Mouse (Mus musculus): ENCODE measurements around the gene Cd300e. TPM values are rescaled to one million over a fixed set of nuclear protein-coding genes. Genes with fewer than 3 reads are reported as not detected.

The Cd300e gene
- 0.12 and 0.42 TPM in 2 replicates for polyA plus RNA-seq (2015; fragmentation: Nextera tagmentation; extraction: Ambion mirVana)

DNA sequence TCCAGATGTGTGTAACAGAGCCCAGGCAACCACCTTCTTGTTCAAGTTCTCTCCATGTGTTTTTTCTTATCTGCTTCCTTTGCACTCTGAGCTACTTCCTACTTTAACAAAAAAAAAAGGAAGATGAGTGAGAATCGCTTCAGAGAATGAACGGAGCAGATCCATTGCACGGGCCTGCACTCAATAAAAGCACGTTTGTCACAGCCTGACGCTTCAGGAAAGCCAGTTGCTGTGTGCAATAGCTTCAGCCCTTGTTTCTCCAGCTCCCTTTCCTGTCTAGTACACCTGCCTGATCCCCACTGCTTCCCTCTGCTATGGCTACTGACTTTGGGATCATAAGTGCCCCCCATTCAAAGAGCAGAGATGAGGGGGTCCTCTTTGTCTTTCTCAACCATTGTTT is at the start of gene Cd300e:
Gene Cd300e (minus strand): TSS at position 101 of the 400 bp plus-strand sequence.
- Histone ChIP-seq H3K9me3 (ENCODE audit: control insufficient read depth, low read length) (no peaks in the 10 kb centered on the region), H3K27me3 (replicated peaks; ENCODE audit: control insufficient read depth, insufficient read depth, low read length) (no peaks in the 10 kb centered on the region), H3K36me3 (ENCODE audit: control insufficient read depth, insufficient read depth, low read length) (no peaks in the 10 kb centered on the region), H3K9ac (ENCODE audit: low read depth, low read length) (no peak within 1 kb of the TSS), H3K4me1 (ENCODE audit: control insufficient read depth, insufficient read depth, low read length) (no peaks in the 10 kb centered on the region), H3K4me3 (ENCODE audit: low read length) (no peak within 1 kb of the TSS), H3K4me2 (ENCODE audit: low read depth, low read length) (no peak within 1 kb of the TSS), H3K27ac (ENCODE audit: low read length) (no peak within 1 kb of the TSS)
- WGBS = 31% methylated on average over 5 of the region's 5 CpGs
- no peak for ATAC-seq

DNA sequence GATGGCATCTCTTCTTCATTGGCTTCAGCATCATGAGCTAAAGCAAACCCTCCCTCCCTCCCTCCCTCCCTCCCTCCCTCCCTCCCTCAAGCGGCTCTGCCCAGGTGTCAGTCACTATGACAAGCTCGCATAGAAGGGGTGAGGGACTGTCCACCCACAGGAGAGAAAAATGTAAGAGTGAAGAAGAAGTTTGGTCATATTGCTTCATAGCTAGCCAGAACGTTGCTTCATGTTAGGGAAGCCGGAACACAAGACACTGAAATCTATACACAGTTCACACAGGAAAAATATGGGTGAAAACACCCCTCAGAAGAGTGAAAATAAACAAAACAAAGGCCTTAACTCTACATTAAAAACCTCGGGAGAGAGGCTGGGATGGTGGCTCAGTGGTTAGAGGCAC is 48.3 kb upstream of the Cd300e start:
- no peak for ATAC-seq
- Histone ChIP-seq H3K4me3 (ENCODE audit: low read length) (no peak overlapping the region), H3K9me3 (ENCODE audit: control insufficient read depth, low read length) (no peaks in the 10 kb centered on the region), H3K36me3 (ENCODE audit: control insufficient read depth, insufficient read depth, low read length) (no peaks in the 10 kb centered on the region), H3K4me2 (ENCODE audit: low read depth, low read length) (no peak overlapping the region), H3K9ac (ENCODE audit: low read depth, low read length) (no peak overlapping the region), H3K27ac (ENCODE audit: low read length) (no peak overlapping the region), H3K27me3 (replicated peaks; ENCODE audit: control insufficient read depth, insufficient read depth, low read length) (no peaks in the 10 kb centered on the region), H3K4me1 (ENCODE audit: control insufficient read depth, insufficient read depth, low read length) (peaks cover 8% of the 10 kb centered on the region; the same call in 1 of the 2 replicates)
- WGBS = 83% methylated on average over 4 of the region's 5 CpGs

DNA sequence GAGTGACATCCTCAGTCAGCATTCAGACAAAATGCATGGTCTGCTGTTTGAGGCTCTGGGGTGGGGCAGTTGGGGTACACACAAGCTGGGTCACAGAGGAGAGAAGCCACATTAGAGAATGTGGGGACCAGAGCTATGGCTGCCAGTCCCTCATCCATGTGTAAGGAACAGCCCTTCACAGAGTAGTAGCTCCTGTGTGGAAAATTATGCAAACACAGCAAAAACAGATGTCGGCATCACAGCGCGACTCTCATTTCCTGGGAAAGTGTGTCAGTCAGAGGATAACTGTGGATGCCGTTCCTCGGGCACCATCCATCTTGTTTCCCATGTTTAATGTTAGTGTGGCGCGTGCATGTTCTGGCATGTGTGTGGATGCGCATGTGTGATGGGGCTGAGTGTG is 46.2 kb upstream of the Cd300e start:
- no peak overlapping the region for H3K27ac ChIP-seq (ENCODE audit: low read length)
- ATAC-seq = no peak
- no peaks in the 10 kb centered on the region for H3K36me3 ChIP-seq (ENCODE audit: control insufficient read depth, insufficient read depth, low read length)
- no peak overlapping the region for H3K4me3 ChIP-seq (ENCODE audit: low read length)
- H3K4me2 ChIP-seq (ENCODE audit: low read depth, low read length) = no peak overlapping the region
- H3K27me3 ChIP-seq (replicated peaks; ENCODE audit: control insufficient read depth, insufficient read depth, low read length) = no peaks in the 10 kb centered on the region
- H3K4me1 ChIP-seq (ENCODE audit: control insufficient read depth, insufficient read depth, low read length) = peaks cover 8% of the 10 kb centered on the region; the same call in 1 of the 2 replicates
- WGBS = 89% methylated on average over 8 of the region's 8 CpGs
- no peaks in the 10 kb centered on the region for H3K9me3 ChIP-seq (ENCODE audit: control insufficient read depth, low read length)
- no peak overlapping the region for H3K9ac ChIP-seq (ENCODE audit: low read depth, low read length)

DNA sequence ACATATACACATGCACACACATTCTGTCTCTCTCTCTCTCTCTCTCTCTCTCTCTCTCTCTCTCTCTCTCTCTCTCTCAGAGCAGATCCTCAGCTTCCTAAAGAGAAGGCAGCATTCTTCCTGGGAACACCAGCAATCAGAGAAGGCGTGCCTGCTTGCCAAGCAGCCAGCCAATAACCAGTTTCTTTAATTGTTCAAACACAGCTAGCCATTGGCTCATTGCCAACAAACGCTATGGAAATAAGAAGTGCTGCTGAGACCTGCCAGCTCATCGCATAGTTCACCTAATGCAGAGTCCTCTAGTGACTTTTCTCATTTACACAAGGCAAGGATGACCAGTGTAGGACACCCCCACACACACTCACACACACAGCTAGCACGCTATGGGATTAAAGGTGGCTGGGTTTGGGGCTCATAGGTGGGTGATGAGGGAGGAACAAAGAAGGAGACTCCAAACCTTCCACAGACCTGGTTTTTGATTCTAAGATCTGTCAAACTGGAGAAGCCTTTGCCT is 45.5 kb upstream of the Cd300e start:
- Histone ChIP-seq H3K4me2 (ENCODE audit: low read depth, low read length) (no peak overlapping the region), H3K9me3 (ENCODE audit: control insufficient read depth, low read length) (no peaks in the 10 kb centered on the region), H3K27me3 (replicated peaks; ENCODE audit: control insufficient read depth, insufficient read depth, low read length) (no peaks in the 10 kb centered on the region), H3K4me3 (ENCODE audit: low read length) (no peak overlapping the region), H3K4me1 (ENCODE audit: control insufficient read depth, insufficient read depth, low read length) (peaks cover 8% of the 10 kb centered on the region; the same call in 1 of the 2 replicates), H3K36me3 (ENCODE audit: control insufficient read depth, insufficient read depth, low read length) (no peaks in the 10 kb centered on the region), H3K9ac (ENCODE audit: low read depth, low read length) (no peak overlapping the region), H3K27ac (ENCODE audit: low read length) (no peak overlapping the region)
- WGBS = 31% methylated on average over 4 of the region's 4 CpGs
- ATAC-seq = no peak

DNA sequence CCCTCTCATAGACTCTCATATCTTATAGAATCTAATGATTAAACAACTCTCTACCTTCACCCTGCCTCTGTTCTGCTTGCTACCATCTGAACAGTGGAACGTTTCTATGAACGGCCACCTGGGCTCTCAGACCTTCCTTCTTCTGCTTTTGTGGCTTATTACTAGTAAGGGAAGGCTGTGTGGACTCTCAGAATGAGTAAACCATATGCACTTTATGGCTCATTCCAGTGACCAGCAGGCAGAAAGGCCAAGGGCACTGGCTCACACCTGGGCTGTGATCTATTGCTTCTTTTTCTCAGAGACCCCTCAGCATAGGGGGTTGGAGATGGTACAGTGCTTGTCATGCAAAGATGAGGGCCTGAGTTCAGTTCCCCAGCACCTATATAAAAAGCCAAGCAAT is 44.7 kb upstream of the Cd300e start:
- 87% methylated on average over 2 of the region's 2 CpGs for WGBS
- Histone ChIP-seq H3K9me3 (ENCODE audit: control insufficient read depth, low read length) (no peaks in the 10 kb centered on the region), H3K4me3 (ENCODE audit: low read length) (no peak overlapping the region), H3K27ac (ENCODE audit: low read length) (no peak overlapping the region), H3K4me1 (ENCODE audit: control insufficient read depth, insufficient read depth, low read length) (peaks cover 8% of the 10 kb centered on the region; the same call in 1 of the 2 replicates), H3K4me2 (ENCODE audit: low read depth, low read length) (no peak overlapping the region), H3K27me3 (replicated peaks; ENCODE audit: control insufficient read depth, insufficient read depth, low read length) (no peaks in the 10 kb centered on the region), H3K36me3 (ENCODE audit: control insufficient read depth, insufficient read depth, low read length) (no peaks in the 10 kb centered on the region), H3K9ac (ENCODE audit: low read depth, low read length) (no peak overlapping the region)
- ATAC-seq = no peak

DNA sequence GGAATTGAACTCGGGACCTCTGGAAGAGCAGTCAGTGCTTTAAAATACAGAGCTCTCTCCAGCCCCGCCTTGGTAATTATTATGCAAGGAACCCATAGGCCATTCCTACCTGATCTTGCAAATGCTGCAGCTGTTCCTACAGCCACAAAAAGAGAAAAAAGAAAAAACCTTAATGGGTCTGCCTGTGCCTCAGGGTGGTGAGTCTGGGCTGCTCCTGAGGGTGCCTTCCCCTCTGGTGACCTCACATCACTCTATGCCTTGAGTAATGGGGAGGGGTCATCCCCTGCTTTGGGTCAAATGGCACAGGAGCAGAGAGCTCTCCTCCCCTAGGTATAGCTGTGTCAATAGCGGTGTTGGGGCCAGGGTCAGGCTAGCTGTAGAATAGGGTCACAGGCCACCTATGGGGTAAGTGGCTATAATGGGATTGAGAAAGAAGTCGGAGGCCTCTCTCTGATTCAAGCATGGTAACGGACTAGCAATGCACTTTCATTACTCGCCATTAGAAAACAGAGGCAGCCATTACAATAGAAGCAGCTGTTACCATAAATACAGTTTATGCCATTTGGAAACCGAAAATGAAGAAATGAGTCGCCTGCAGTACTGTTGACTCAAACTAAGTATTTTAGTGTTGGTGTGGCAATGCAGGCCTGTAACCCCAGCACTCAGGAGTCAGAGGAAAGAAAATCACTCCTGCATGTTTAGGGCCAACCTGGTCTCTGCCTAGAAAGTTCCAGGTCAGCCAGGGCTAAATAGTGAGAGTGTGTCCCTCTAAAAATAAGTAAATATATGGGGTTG is 43.0 kb upstream of the Cd300e start:
- WGBS = 77% methylated on average over 8 of the region's 8 CpGs
- Histone ChIP-seq H3K27me3 (replicated peaks; ENCODE audit: control insufficient read depth, insufficient read depth, low read length) (no peaks in the 10 kb centered on the region), H3K4me1 (ENCODE audit: control insufficient read depth, insufficient read depth, low read length) (peaks cover 8% of the 10 kb centered on the region; the same call in 1 of the 2 replicates), H3K36me3 (ENCODE audit: control insufficient read depth, insufficient read depth, low read length) (no peaks in the 10 kb centered on the region), H3K9ac (ENCODE audit: low read depth, low read length) (no peak overlapping the region), H3K9me3 (ENCODE audit: control insufficient read depth, low read length) (no peaks in the 10 kb centered on the region), H3K4me3 (ENCODE audit: low read length) (no peak overlapping the region), H3K27ac (ENCODE audit: low read length) (no peak overlapping the region), H3K4me2 (ENCODE audit: low read depth, low read length) (no peak overlapping the region)
- ATAC-seq = no peak

DNA sequence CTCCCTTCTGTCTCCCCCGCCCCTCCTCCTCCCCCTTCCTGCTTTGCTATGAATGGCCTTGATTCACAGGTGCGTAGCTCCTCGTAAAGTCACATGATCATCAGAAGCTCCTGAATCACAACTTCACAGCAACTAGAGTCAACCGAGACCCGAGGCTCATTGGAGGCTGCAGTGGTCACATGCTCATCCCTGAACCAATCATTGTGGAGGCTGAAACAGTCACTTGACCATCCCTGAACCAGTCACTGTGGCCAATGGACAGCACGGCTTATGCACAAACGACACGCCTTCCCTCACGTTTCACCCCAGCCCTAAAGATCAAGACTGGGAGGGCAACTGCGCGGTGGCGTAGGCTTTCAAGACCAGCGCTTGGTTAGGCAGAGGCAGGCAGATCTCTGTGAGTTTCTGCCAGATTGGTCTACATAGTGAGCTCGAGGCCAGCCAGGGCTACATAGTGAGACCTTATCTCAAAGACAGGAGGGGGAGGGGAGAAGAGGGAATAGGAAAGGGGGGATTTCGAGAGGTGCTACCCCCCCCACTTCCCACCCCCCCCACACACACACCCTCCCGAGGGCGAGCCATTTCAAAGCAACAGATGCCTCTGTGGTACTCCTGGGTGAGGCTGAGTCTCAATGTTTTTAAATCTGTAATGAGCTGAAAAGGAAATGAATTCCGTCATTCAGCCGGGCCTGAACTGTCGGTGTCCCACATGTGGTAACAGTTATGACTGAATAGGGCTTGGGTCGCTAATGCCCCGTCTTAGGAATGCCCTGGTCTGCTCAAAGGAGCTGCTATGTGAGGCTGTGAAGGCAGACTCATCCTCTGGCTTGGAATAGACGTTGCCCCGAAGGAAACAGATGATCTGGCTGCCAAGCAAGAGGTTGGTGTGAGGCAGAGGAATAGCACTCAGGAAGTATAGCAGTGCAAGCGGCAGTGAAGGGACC is 41.8 kb upstream of the Cd300e start:
- no peak overlapping the region for H3K9ac ChIP-seq (ENCODE audit: low read depth, low read length)
- no peak overlapping the region for H3K4me2 ChIP-seq (ENCODE audit: low read depth, low read length)
- no peaks in the 10 kb centered on the region for H3K27me3 ChIP-seq (replicated peaks; ENCODE audit: control insufficient read depth, insufficient read depth, low read length)
- no peaks in the 10 kb centered on the region for H3K9me3 ChIP-seq (ENCODE audit: control insufficient read depth, low read length)
- ATAC-seq = no peak
- H3K27ac ChIP-seq (ENCODE audit: low read length) = no peak overlapping the region
- peaks cover 8% of the 10 kb centered on the region; the same call in 1 of the 2 replicates for H3K4me1 ChIP-seq (ENCODE audit: control insufficient read depth, insufficient read depth, low read length)
- 88% methylated on average over 25 of the region's 25 CpGs for WGBS
- no peaks in the 10 kb centered on the region for H3K36me3 ChIP-seq (ENCODE audit: control insufficient read depth, insufficient read depth, low read length)
- no peak overlapping the region for H3K4me3 ChIP-seq (ENCODE audit: low read length)

DNA sequence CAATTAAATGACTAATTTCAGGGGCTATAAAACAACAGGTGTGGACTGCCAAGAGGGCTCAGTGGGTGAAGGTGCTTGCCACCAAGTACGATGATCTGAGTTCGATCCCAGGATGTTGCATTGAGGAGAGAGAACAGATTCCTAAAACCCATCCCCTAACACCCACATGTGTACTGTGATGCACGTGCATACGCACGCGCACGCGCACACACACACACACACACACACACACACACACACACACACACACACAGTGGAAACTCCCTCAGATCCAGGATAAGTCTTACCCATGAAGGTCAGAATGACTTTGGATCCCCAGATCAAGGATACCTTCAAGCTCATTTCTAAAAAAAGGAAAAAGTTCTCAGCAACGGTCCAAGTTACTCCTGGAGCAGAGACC is 40.1 kb upstream of the Cd300e start:
- no peak overlapping the region for H3K27ac ChIP-seq (ENCODE audit: low read length)
- ATAC-seq = no peak
- 91% methylated on average over 9 of the region's 9 CpGs for WGBS
- no peaks in the 10 kb centered on the region for H3K27me3 ChIP-seq (replicated peaks; ENCODE audit: control insufficient read depth, insufficient read depth, low read length)
- peaks cover 3% of the 10 kb centered on the region; the same call in 1 of the 2 replicates for H3K4me1 ChIP-seq (ENCODE audit: control insufficient read depth, insufficient read depth, low read length)
- H3K4me2 ChIP-seq (ENCODE audit: low read depth, low read length) = no peak overlapping the region
- H3K4me3 ChIP-seq (ENCODE audit: low read length) = no peak overlapping the region
- H3K36me3 ChIP-seq (ENCODE audit: control insufficient read depth, insufficient read depth, low read length) = no peaks in the 10 kb centered on the region
- no peaks in the 10 kb centered on the region for H3K9me3 ChIP-seq (ENCODE audit: control insufficient read depth, low read length)
- no peak overlapping the region for H3K9ac ChIP-seq (ENCODE audit: low read depth, low read length)

DNA sequence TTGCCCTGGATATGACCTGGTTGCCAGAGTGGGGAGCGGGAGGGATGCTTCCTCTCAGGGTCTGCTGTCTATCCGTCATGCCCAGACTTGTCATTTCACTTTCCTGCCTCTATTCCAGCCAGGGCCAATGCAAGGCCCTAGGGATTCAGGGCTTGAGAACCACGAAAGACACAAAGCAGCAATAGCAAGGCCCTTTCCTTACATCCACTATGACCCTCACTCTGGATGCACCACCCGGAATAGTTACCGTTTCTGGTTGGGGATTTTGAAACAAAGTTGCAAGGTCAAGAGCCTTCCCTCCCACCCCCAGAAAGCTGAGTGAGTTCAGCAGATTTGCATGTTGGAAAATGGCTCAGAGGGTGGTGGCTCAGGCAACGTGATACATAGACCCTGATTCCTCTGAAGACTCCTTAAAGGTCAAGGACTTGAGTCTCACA is 39.7 kb upstream of the Cd300e start:
- no peaks in the 10 kb centered on the region for H3K27me3 ChIP-seq (replicated peaks; ENCODE audit: control insufficient read depth, insufficient read depth, low read length)
- H3K9me3 ChIP-seq (ENCODE audit: control insufficient read depth, low read length) = no peaks in the 10 kb centered on the region
- 44% methylated on average over 6 of the region's 6 CpGs for WGBS
- no peak overlapping the region for H3K9ac ChIP-seq (ENCODE audit: low read depth, low read length)
- no peak for ATAC-seq
- no peaks in the 10 kb centered on the region; the same call in 1 of the 2 replicates for H3K4me1 ChIP-seq (ENCODE audit: control insufficient read depth, insufficient read depth, low read length)
- H3K4me2 ChIP-seq (ENCODE audit: low read depth, low read length) = no peak overlapping the region
- no peaks in the 10 kb centered on the region for H3K36me3 ChIP-seq (ENCODE audit: control insufficient read depth, insufficient read depth, low read length)
- no peak overlapping the region for H3K27ac ChIP-seq (ENCODE audit: low read length)
- no peak overlapping the region for H3K4me3 ChIP-seq (ENCODE audit: low read length)

Measured in intestine, embryonic 16.5 days (tissue).